Mouse (Mus musculus) CH12.LX (cell line): ENCODE results near the gene Pan3. TPM values are rescaled to one million over a fixed set of nuclear protein-coding genes. Genes with fewer than 3 reads are reported as not detected.

Experiments
- DNase-seq: peaks from one replicate; pipeline ENCODE4 v3.0.0-alpha.2; 2013; ENCODE audit errors: extremely low read depth
- H3K27ac ChIP-seq: 2 replicates; pipeline ENCODE4 v1.5.1; 2012; ENCODE audit warnings: low read depth, mild to moderate bottlenecking, control low read depth, moderate library complexity; ENCODE audit not compliant: insufficient read depth
- H3K27me3 ChIP-seq: replicated peaks from 2 replicates; pipeline ENCODE3; 2012; ENCODE audit warnings: inconsistent platforms
- H3K36me3 ChIP-seq, 2 experiments: replicated peaks in 1 of 2; 2 replicates each; pipeline versions ENCODE3 to v1.6.1; 2012; ENCODE audit warnings: inconsistent platforms in 1 of 2, low read length in 1 of 2, mild to moderate bottlenecking in 1 of 2, mixed read lengths in 1 of 2, moderate library complexity in 1 of 2; ENCODE audit not compliant: control insufficient read depth in 1 of 2, insufficient read depth in 1 of 2
- H3K4me1 ChIP-seq, 2 experiments: 2 replicates each; pipeline ENCODE4 v1.6.1; 2012; ENCODE audit warnings: inconsistent platforms in 1 of 2, moderate library complexity in 1 of 2; ENCODE audit not compliant: insufficient read depth in 2 of 2, control insufficient read depth in 1 of 2
- H3K4me2 ChIP-seq: 2 replicates; pipeline ENCODE4 v1.6.1; 2012; ENCODE audit warnings: low read depth, mild to moderate bottlenecking, control low read depth; ENCODE audit not compliant: poor library complexity, insufficient read depth, severe bottlenecking
- H3K4me3 ChIP-seq, 3 experiments: fragments of 150-350 bp in 1 of 3; sonication (generic) in 1 of 3; replicated peaks in 1 of 3; 2 replicates each; pipeline versions ENCODE3 to v1.5.1; 2011 to 2012; ENCODE audit warnings: low read depth in 2 of 3, low read length in 2 of 3, mild to moderate bottlenecking in 2 of 3, moderate library complexity in 2 of 3, control low read depth in 1 of 3, improper control_type of control experiment in 1 of 3, inconsistent platforms in 1 of 3, mixed read lengths in 1 of 3; ENCODE audit not compliant: poor library complexity in 1 of 3
- H3K79me2 ChIP-seq: replicated peaks from 2 replicates; pipeline ENCODE4 v1.6.1; 2012; ENCODE audit warnings: mild to moderate bottlenecking, moderate library complexity; ENCODE audit not compliant: control insufficient read depth, poor library complexity, insufficient read depth, severe bottlenecking; ENCODE audit errors: extremely low read depth
- H3K9ac ChIP-seq: 2 replicates; pipeline ENCODE4 v1.6.1; 2012; ENCODE audit warnings: low read depth, mild to moderate bottlenecking, control low read depth, moderate library complexity; ENCODE audit not compliant: insufficient read depth
- H3K9me3 ChIP-seq: replicated peaks from 2 replicates; pipeline ENCODE3; 2012; ENCODE audit warnings: low read length, inconsistent platforms, mixed read lengths
- BHLHE40 ChIP-seq: IDR thresholded peaks from 2 replicates; pipeline ENCODE4 v1.6.1; 2011; ENCODE audit warnings: mild to moderate bottlenecking, low read depth, low read length, improper control_type of control experiment
- CTCF ChIP-seq, 2 experiments: IDR thresholded peaks in 1 of 2; conservative IDR thresholded peaks in 1 of 2; 2 replicates each; pipeline ENCODE4 v1.5.1; 2011 to 2012; ENCODE audit warnings: low read depth in 2 of 2, low read length in 2 of 2, improper control_type of control experiment in 1 of 2, inconsistent platforms in 1 of 2, mild to moderate bottlenecking in 1 of 2, moderate library complexity in 1 of 2
- E2F4 ChIP-seq: IDR thresholded peaks from 2 replicates; pipeline ENCODE4 v1.6.1; 2011; ENCODE audit warnings: low read depth, low read length, improper control_type of control experiment; ENCODE audit not compliant: insufficient replicate concordance
- ELF1 ChIP-seq: IDR thresholded peaks from 2 replicates; pipeline ENCODE4 v1.6.1; 2014; ENCODE audit warnings: low read depth, mild to moderate bottlenecking, inconsistent platforms, low read length, improper control_type of control experiment
- EP300 ChIP-seq: IDR thresholded peaks from 2 replicates; pipeline ENCODE4 v1.6.1; 2011; ENCODE audit warnings: low read length, improper control_type of control experiment
- IRF4 ChIP-seq: IDR thresholded peaks from 2 replicates; pipeline ENCODE4 v1.6.1; 2014; ENCODE audit warnings: low read depth, mild to moderate bottlenecking, inconsistent platforms, low read length, improper control_type of control experiment
- JUN ChIP-seq: IDR thresholded peaks from 2 replicates; pipeline ENCODE4 v1.6.1; 2011; ENCODE audit warnings: low read depth, mild to moderate bottlenecking, low read length, improper control_type of control experiment, moderate library complexity; ENCODE audit not compliant: insufficient read depth
- MEF2A ChIP-seq: IDR thresholded peaks from 2 replicates; pipeline ENCODE4 v1.6.1; 2014; ENCODE audit warnings: low read depth, mild to moderate bottlenecking, inconsistent platforms, low read length, improper control_type of control experiment, borderline replicate concordance
- NELFE ChIP-seq: IDR thresholded peaks from 2 replicates; pipeline ENCODE4 v1.6.1; 2011; ENCODE audit warnings: low read depth, low read length, improper control_type of control experiment
- RAD21 ChIP-seq: IDR thresholded peaks from 2 replicates; pipeline ENCODE4 v1.6.1; 2011; ENCODE audit warnings: low read depth, mild to moderate bottlenecking, low read length, improper control_type of control experiment, moderate library complexity
- SIN3A ChIP-seq: IDR thresholded peaks from 2 replicates; pipeline ENCODE4 v1.6.1; 2012; ENCODE audit warnings: low read length, improper control_type of control experiment, inconsistent platforms
- SMC3 ChIP-seq: IDR thresholded peaks from 2 replicates; pipeline ENCODE4 v1.6.1; 2011; ENCODE audit warnings: low read depth, low read length, improper control_type of control experiment
- USF2 ChIP-seq: conservative IDR thresholded peaks from 2 replicates; pipeline ENCODE4 v1.6.1; 2011; ENCODE audit warnings: low read depth, low read length, improper control_type of control experiment
- dilution Hi-C: fragments of 300-500 bp; cut with MboI; formaldehyde crosslinking; loops from 2 replicates; pipeline ENCODE4 v1.14.3; 2020; ENCODE audit warnings: low sequenced_read_pairs; ENCODE audit not compliant: extremely low pct_unique_long_range_greater_than_20kb, extremely low pct_ligation_motif_present
- in situ Hi-C: fragments of 300-500 bp; cut with MboI; formaldehyde crosslinking; loops from 3 replicates; pipeline ENCODE4 v1.14.3; 2019; ENCODE audit warnings: low sequenced_read_pairs, low pct_ligation_motif_present, low pct_unique_long_range_greater_than_20kb, mixed read lengths
- polyA plus RNA-seq: library from polyadenylated mRNA; unstranded; fragments of >175 nt; gene quantifications from 2 replicates; pipeline ENCODE4 v1.2.1, GENCODE M21; 2012; ENCODE audit warnings: low read depth; ENCODE audit not compliant: insufficient read length
- total RNA-seq, 2 experiments: library from RNA; depleted of rRNA; stranded (reverse); fragments of 300-350 nt in 1 of 2; fragments of >200 nt in 1 of 2; gene quantifications; 2 replicates each; pipeline ENCODE4 v1.2.3; 2012 to 2014

Pan3 gene
- total and polyA plus RNA-seq, 3 experiments: 37.6 to 43.5 (median 40.2) TPM

GRCm38 (mm10) chr5:147402505-147402904 is 27.5 kb upstream of the Pan3 start:
- Histone ChIP-seq H3K9me3 (peaks cover 5% of the 10 kb centered on the region), H3K4me1 (peaks cover 5 to 44% of the 10 kb centered on the region in 2 experiments; a peak in 3 of 4 replicates), H3K27ac (no peak overlapping the region), H3K27me3 (peaks cover 31% of the 10 kb centered on the region), H3K9ac (no peak overlapping the region), H3K79me2 (no peaks in the 10 kb centered on the region), H3K4me3 (no peak overlapping the region), H3K36me3 (no peaks in the 10 kb centered on the region), H3K4me2 (no peak overlapping the region)
- peak; percentile 23 to 64; a peak in 3 of 4 replicates for TF ChIP-seq CTCF (conservative IDR thresholded peaks at IDR 0.05 in 1 of 2, IDR thresholded peaks at IDR 0.05 in 1 of 2; ENCODE audit: low read depth in 2 of 2, low read length in 2 of 2)
- peak; percentile 64 for TF ChIP-seq RAD21
- no peak for TF ChIP-seq MEF2A
- TF ChIP-seq SMC3: peak; percentile 51
- no peak for TF ChIP-seq ELF1
- peak; percentile 46 for DNase-seq
- in situ Hi-C loops: loop anchor here (5.0 kb wide), 1 partner anchor 70 kb away; no protein-coding TSS in a partner anchor
- dilution Hi-C loops: no loop called here

- Histone ChIP-seq H3K27ac (no peak overlapping the region), H3K27me3 (peaks cover 8% of the 10 kb centered on the region), H3K36me3 (no peaks in the 10 kb centered on the region), H3K9ac (no peak overlapping the region), H3K9me3 (peaks cover 10% of the 10 kb centered on the region), H3K4me1 (peaks cover 3 to 20% of the 10 kb centered on the region in 2 experiments; a peak in 3 of 4 replicates), H3K4me3 (no peak overlapping the region), H3K4me2 (no peak overlapping the region; the same call in 1 of the 2 replicates), H3K79me2 (no peaks in the 10 kb centered on the region)
- peak; percentile 23; the same call in 1 of the 2 replicates for TF ChIP-seq BHLHE40
- TF ChIP-seq IRF4: 0 out of 2 replicates have a peak, but pooled peaks have one; percentile 43
- TF ChIP-seq MEF2A: peak; percentile 44; the same call in 1 of the 2 replicates
- peak; percentile 64 for TF ChIP-seq EP300
- 0 out of 2 replicates have a peak, but pooled peaks have one; percentile 23 for TF ChIP-seq SIN3A
- no peak for TF ChIP-seq NELFE
- no peak for TF ChIP-seq USF2
- in situ Hi-C loops: no loop called here
- DNase-seq: no peak
- dilution Hi-C loops: no loop called here
Observed at GRCm38 (mm10) chr5:147406135-147406534, 23.8 kb upstream of the Pan3 start.

- Histone ChIP-seq H3K4me2 (no peak overlapping the region), H3K36me3 (no peaks in the 10 kb centered on the region), H3K4me3 (no peak overlapping the region), H3K27me3 (no peaks in the 10 kb centered on the region), H3K79me2 (no peaks in the 10 kb centered on the region), H3K4me1 (peaks cover 3 to 14% of the 10 kb centered on the region in 2 experiments; a peak in 3 of 4 replicates), H3K9ac (no peak overlapping the region), H3K27ac (no peak overlapping the region), H3K9me3 (peaks cover 10% of the 10 kb centered on the region)
- DNase-seq: no peak
- TF ChIP-seq JUN: no peak
- TF ChIP-seq E2F4: no peak
- TF ChIP-seq MEF2A: no peak
- in situ Hi-C loops (no loop called here), dilution Hi-C loops (no loop called here)
Observed at GRCm38 (mm10) chr5:147408731-147409130, 21.2 kb upstream of the Pan3 start.
